Mouse (Mus musculus): ENCODE measurements around the gene Prkg1. TPM values are rescaled to one million over a fixed set of nuclear protein-coding genes. Genes with fewer than 3 reads are reported as not detected.

Prkg1 gene
- total and polyA plus RNA-seq, 2 experiments = 0.27 to 3.4 TPM

- Histone ChIP-seq H3K79me2 (ENCODE audit: control insufficient read depth, insufficient read depth, low read length) (no peaks in the 10 kb centered on the region), H3K9ac (ENCODE audit: low read depth, low read length) (no peak overlapping the region), H3K4me1 (ENCODE audit: control insufficient read depth, insufficient read depth, low read length) (no peaks in the 10 kb centered on the region), H3K4me3 (ENCODE audit: insufficient read depth, low read depth, low read length) (no peak overlapping the region), H3K27me3 (ENCODE audit: control insufficient read depth, insufficient read depth, low read length) (no peaks in the 10 kb centered on the region), H3K27ac (replicated peaks; ENCODE audit: insufficient read depth, low read depth, low read length) (no peak overlapping the region), H3K36me3 (ENCODE audit: control insufficient read depth, insufficient read depth, low read length) (no peaks in the 10 kb centered on the region)
- WGBS = 70% methylated on average over 3 of the region's 3 CpGs
- DNase-seq (ENCODE audit: extremely low read depth, low read depth, low spot score) = peak; percentile 85
- TF ChIP-seq CTCF (IDR thresholded peaks at IDR 0.05; ENCODE audit: low read depth, low read length) (no peak), POLR2A (IDR thresholded peaks at IDR 0.05; ENCODE audit: extremely low read depth, insufficient read depth, low read length) (no peak)
Observed at GRCm38 (mm10) chr19:31099369-31099768, 665.5 kb downstream of the Prkg1 start.

DNA sequence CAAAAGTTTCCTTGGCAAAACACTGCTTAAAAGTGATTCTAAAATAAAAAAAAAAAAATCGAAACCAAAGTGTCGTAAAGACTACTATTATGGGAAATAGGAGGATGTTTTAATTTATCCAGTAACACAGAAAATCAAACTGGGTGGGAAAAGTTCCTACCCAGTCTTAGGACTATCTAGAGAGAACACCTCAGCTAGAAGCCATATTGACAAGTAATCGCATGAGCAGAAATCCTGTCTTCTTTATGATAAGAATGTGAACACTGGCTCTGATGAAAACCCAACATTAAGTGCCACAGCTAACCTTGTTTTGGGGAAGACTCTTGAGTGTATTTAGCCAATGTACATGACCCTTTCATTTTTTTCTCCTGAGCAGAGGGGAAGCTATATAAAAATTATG lies 667.0 kb downstream of the Prkg1 start:
- H3K9ac ChIP-seq (ENCODE audit: low read depth, low read length) = no peak overlapping the region
- WGBS = 73% methylated on average over 3 of the region's 3 CpGs
- H3K4me3 ChIP-seq (ENCODE audit: insufficient read depth, low read depth, low read length) = no peak overlapping the region
- no peak for TF ChIP-seq CTCF (IDR thresholded peaks at IDR 0.05; ENCODE audit: low read depth, low read length)
- no peak for TF ChIP-seq POLR2A (IDR thresholded peaks at IDR 0.05; ENCODE audit: extremely low read depth, insufficient read depth, low read length)
- H3K4me1 ChIP-seq (ENCODE audit: control insufficient read depth, insufficient read depth, low read length) = no peaks in the 10 kb centered on the region
- no peaks in the 10 kb centered on the region for H3K27me3 ChIP-seq (ENCODE audit: control insufficient read depth, insufficient read depth, low read length)
- H3K27ac ChIP-seq (replicated peaks; ENCODE audit: insufficient read depth, low read depth, low read length) = no peak overlapping the region
- H3K36me3 ChIP-seq (ENCODE audit: control insufficient read depth, insufficient read depth, low read length) = no peaks in the 10 kb centered on the region
- H3K79me2 ChIP-seq (ENCODE audit: control insufficient read depth, insufficient read depth, low read length) = no peaks in the 10 kb centered on the region
- no peak for DNase-seq (ENCODE audit: extremely low read depth, low read depth, low spot score)

GRCm38 (mm10) chr19:31083761-31084160 lies 681.1 kb downstream of the Prkg1 start:
- 96% methylated on average over 8 of the region's 8 CpGs for WGBS
- Histone ChIP-seq H3K4me3 (ENCODE audit: insufficient read depth, low read depth, low read length) (peak overlapping the region; percentile 64; the same call in 1 of the 2 replicates), H3K36me3 (ENCODE audit: control insufficient read depth, insufficient read depth, low read length) (peaks cover 4% of the 10 kb centered on the region; the same call in 1 of the 2 replicates), H3K9ac (ENCODE audit: low read depth, low read length) (no peak overlapping the region), H3K4me1 (ENCODE audit: control insufficient read depth, insufficient read depth, low read length) (peaks cover 13% of the 10 kb centered on the region), H3K27me3 (ENCODE audit: control insufficient read depth, insufficient read depth, low read length) (no peaks in the 10 kb centered on the region), H3K27ac (replicated peaks; ENCODE audit: insufficient read depth, low read depth, low read length) (no peak overlapping the region), H3K79me2 (ENCODE audit: control insufficient read depth, insufficient read depth, low read length) (no peaks in the 10 kb centered on the region)
- DNase-seq (ENCODE audit: extremely low read depth, low read depth, low spot score) = no peak
- TF ChIP-seq POLR2A (IDR thresholded peaks at IDR 0.05; ENCODE audit: extremely low read depth, insufficient read depth, low read length) (no peak), CTCF (IDR thresholded peaks at IDR 0.05; ENCODE audit: low read depth, low read length) (no peak)

GRCm38 (mm10) chr19:31082662-31083429 lies 682.0 kb downstream of the Prkg1 start, which contains the start of gene Cstf2t:
Gene Cstf2t (plus strand): TSS chr19:31082837.
- H3K36me3 ChIP-seq (ENCODE audit: control insufficient read depth, insufficient read depth, low read length) = peaks cover 4% of the 10 kb centered on the region; the same call in 1 of the 2 replicates
- peak within 1 kb of the TSS; percentile 55 for H3K27ac ChIP-seq (replicated peaks; ENCODE audit: insufficient read depth, low read depth, low read length)
- no peaks in the 10 kb centered on the region for H3K27me3 ChIP-seq (ENCODE audit: control insufficient read depth, insufficient read depth, low read length)
- WGBS = 2% methylated on average over 56 of the region's 56 CpGs
- TF ChIP-seq CTCF (IDR thresholded peaks at IDR 0.05; ENCODE audit: low read depth, low read length) (no peak), POLR2A (IDR thresholded peaks at IDR 0.05; ENCODE audit: extremely low read depth, insufficient read depth, low read length) (peak; percentile 64; the same call in 1 of the 2 replicates)
- peak within 1 kb of the TSS; percentile 64 for H3K4me3 ChIP-seq (ENCODE audit: insufficient read depth, low read depth, low read length)
- DNase-seq (ENCODE audit: extremely low read depth, low read depth, low spot score) = peak; percentile 97
- peaks cover 13% of the 10 kb centered on the region for H3K4me1 ChIP-seq (ENCODE audit: control insufficient read depth, insufficient read depth, low read length)
- H3K79me2 ChIP-seq (ENCODE audit: control insufficient read depth, insufficient read depth, low read length) = no peaks in the 10 kb centered on the region
- peak within 1 kb of the TSS; percentile 77 for H3K9ac ChIP-seq (ENCODE audit: low read depth, low read length)

GRCm38 (mm10) chr19:31082226-31082625 lies 682.6 kb downstream of the Prkg1 start:
- no peaks in the 10 kb centered on the region for H3K79me2 ChIP-seq (ENCODE audit: control insufficient read depth, insufficient read depth, low read length)
- 16% methylated on average over 7 of the region's 7 CpGs for WGBS
- no peak for DNase-seq (ENCODE audit: extremely low read depth, low read depth, low spot score)
- no peak overlapping the region for H3K9ac ChIP-seq (ENCODE audit: low read depth, low read length)
- no peaks in the 10 kb centered on the region for H3K27me3 ChIP-seq (ENCODE audit: control insufficient read depth, insufficient read depth, low read length)
- H3K4me3 ChIP-seq (ENCODE audit: insufficient read depth, low read depth, low read length) = peak overlapping the region; percentile 22
- H3K36me3 ChIP-seq (ENCODE audit: control insufficient read depth, insufficient read depth, low read length) = peaks cover 4% of the 10 kb centered on the region; the same call in 1 of the 2 replicates
- TF ChIP-seq POLR2A (IDR thresholded peaks at IDR 0.05; ENCODE audit: extremely low read depth, insufficient read depth, low read length) (no peak), CTCF (IDR thresholded peaks at IDR 0.05; ENCODE audit: low read depth, low read length) (no peak)
- peaks cover 13% of the 10 kb centered on the region for H3K4me1 ChIP-seq (ENCODE audit: control insufficient read depth, insufficient read depth, low read length)
- H3K27ac ChIP-seq (replicated peaks; ENCODE audit: insufficient read depth, low read depth, low read length) = no peak overlapping the region

GRCm38 (mm10) chr19:31078241-31078640 lies 686.6 kb downstream of the Prkg1 start:
- DNase-seq (ENCODE audit: extremely low read depth, low read depth, low spot score) = no peak
- H3K36me3 ChIP-seq (ENCODE audit: control insufficient read depth, insufficient read depth, low read length) = no peaks in the 10 kb centered on the region
- no peak overlapping the region for H3K27ac ChIP-seq (replicated peaks; ENCODE audit: insufficient read depth, low read depth, low read length)
- no peak for TF ChIP-seq POLR2A (IDR thresholded peaks at IDR 0.05; ENCODE audit: extremely low read depth, insufficient read depth, low read length)
- TF ChIP-seq CTCF (IDR thresholded peaks at IDR 0.05; ENCODE audit: low read depth, low read length) = no peak
- WGBS = 67% methylated on average over 3 of the region's 3 CpGs
- H3K27me3 ChIP-seq (ENCODE audit: control insufficient read depth, insufficient read depth, low read length) = peaks cover 4% of the 10 kb centered on the region; the same call in 1 of the 2 replicates
- H3K4me3 ChIP-seq (ENCODE audit: insufficient read depth, low read depth, low read length) = no peak overlapping the region
- H3K9ac ChIP-seq (ENCODE audit: low read depth, low read length) = no peak overlapping the region
- no peaks in the 10 kb centered on the region for H3K79me2 ChIP-seq (ENCODE audit: control insufficient read depth, insufficient read depth, low read length)
- H3K4me1 ChIP-seq (ENCODE audit: control insufficient read depth, insufficient read depth, low read length) = no peaks in the 10 kb centered on the region
